Mouse (Mus musculus) layer of hippocampus, adult 2 months (tissue): ENCODE data around the gene Fam71a. TPM values are rescaled to one million over a fixed set of nuclear protein-coding genes. Genes with fewer than 3 reads are reported as not detected.

Source experiments
- DNase-seq, 2 experiments: peaks; one replicate each; pipeline ENCODE4 v3.0.0; 2022; ENCODE audit warnings: low spot score in 2 of 2
- H3K27ac ChIP-seq: fragments of 200-600 bp; 2 replicates; pipeline ENCODE4 v1.8.1; 2022
- H3K4me3 ChIP-seq: fragments of 200-600 bp; 2 replicates; pipeline ENCODE4 v1.8.1; 2022; ENCODE audit warnings: mild to moderate bottlenecking
- CTCF ChIP-seq: fragments of 200-600 bp; conservative IDR thresholded peaks from 2 replicates; pipeline ENCODE4 v1.8.1; 2022; ENCODE audit warnings: antibody characterized with exemption, mild to moderate bottlenecking, moderate library complexity
- total RNA-seq, 2 experiments: library from RNA; stranded (reverse); gene quantifications; 2 replicates each; pipeline ENCODE4 v1.2.3; 2021

Fam71a gene
- total RNA-seq, 2 experiments from 2014 or later, result not detected

DNA sequence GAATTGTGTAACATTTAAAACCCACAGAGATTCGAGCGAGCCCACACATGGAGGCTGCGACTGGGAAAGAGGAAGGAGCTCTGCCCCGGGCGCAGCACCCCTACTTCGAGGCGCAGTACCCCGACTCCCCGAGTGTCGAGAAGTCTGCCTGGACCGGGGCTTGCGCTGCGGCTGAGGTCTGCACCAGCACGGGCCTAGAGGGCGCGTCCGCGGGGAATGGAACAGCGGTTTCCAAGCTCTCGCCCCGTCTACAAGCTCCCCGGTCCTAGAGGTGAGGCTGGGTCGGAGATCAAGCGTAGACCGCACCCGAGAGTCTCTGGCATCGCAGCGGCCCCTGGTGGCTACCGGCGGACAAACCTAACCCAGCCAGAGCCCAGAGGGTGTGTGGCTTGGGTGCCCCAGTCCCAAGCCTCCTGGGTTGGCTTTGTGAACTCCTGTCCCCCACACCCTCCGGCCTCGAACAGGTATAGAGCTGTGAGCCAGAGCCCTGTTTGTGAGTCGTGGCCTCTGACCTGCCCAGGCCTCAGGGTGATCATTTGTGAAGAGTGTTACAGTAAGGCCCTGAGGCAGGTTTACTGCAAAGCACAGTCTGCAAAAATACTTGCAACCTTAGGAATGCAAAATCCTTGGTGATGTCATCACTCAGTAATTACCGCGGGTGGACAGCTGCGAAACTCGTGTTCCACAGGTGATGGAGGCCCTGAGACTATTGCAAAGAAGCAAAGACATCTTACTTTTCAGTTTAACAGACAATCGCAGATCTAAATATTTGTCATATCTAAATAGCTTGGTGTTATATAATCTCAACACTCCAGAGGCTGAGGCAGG is 38.6 kb downstream of the Fam71a start:
- peak in 1 of 2 experiments; percentile 58 for DNase-seq
- peak overlapping the region; percentile 22; the same call in 1 of the 2 replicates for H3K4me3 ChIP-seq
- peak; percentile 83 for TF ChIP-seq CTCF
- H3K27ac ChIP-seq, result peak overlapping the region; percentile 59; the same call in 1 of the 2 replicates

GRCm38 (mm10) chr1:191124288-191124687 is 40.3 kb downstream of the Fam71a start:
- no peak for DNase-seq
- no peak overlapping the region for H3K4me3 ChIP-seq
- TF ChIP-seq CTCF, result no peak
- no peak overlapping the region for H3K27ac ChIP-seq

- H3K27ac ChIP-seq, result no peak overlapping the region
- TF ChIP-seq CTCF, result no peak
- H3K4me3 ChIP-seq, result no peak overlapping the region
- DNase-seq, result no peak
Observed at GRCm38 (mm10) chr1:191123696-191124095, 40.9 kb downstream of the Fam71a start.

DNA sequence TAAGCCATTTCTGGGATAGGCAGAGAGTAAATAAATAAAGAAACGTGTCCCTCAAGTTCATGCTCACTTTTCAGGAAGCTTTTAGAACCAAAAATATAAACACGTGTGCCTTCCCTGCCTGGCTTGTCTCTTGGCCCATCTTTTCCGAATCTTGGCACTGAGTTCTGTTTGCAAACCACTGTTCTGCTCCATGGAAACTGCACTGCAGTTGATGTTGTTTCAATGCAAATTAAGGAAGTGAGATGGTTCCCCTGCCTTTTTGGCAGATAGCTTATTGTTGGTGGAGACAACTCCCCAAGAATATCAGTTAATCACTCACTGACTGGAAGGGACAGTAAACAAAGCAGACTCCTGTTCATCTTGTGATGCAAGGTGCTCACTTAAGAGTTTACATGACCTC is 41.9 kb downstream of the Fam71a start:
- no peak for DNase-seq
- TF ChIP-seq CTCF, result no peak
- H3K27ac ChIP-seq, result no peak overlapping the region
- H3K4me3 ChIP-seq, result no peak overlapping the region

GRCm38 (mm10) chr1:191115514-191116238 is 48.9 kb downstream of the Fam71a start:
- no peak for TF ChIP-seq CTCF
- Histone ChIP-seq H3K27ac (peak overlapping the region; percentile 15; the same call in 1 of the 2 replicates), H3K4me3 (no peak overlapping the region)
- DNase-seq, result no peak

GRCm38 (mm10) chr1:191114868-191115267 is 49.7 kb downstream of the Fam71a start:
- peak overlapping the region; percentile 15; the same call in 1 of the 2 replicates for H3K27ac ChIP-seq

More at GRCm38 (mm10) chr1:191114868-191115267, 49.7 kb downstream of the Fam71a start:
- H3K4me3 ChIP-seq, result no peak overlapping the region
- no peak for DNase-seq
- TF ChIP-seq CTCF, result no peak

Other genes starting within 250 kb of the Fam71a start
- gene Angel2, start 239.7 kb downstream of the Fam71a start, total RNA-seq, result 10 to 100 TPM; 53.1 to 60.0 TPM
- 1 to 10 TPM; 1.6 to 1.7 TPM for gene Vash2, start 185.5 kb downstream of the Fam71a start, total RNA-seq
- gene Flvcr1, start 138.7 kb downstream of the Fam71a start, total RNA-seq, result 10 to 100 TPM; 16.9 to 18.9 TPM
- gene Spata45, start 128.2 kb downstream of the Fam71a start, total RNA-seq, result not detected
- 10 to 100 TPM; 38.4 to 48.7 TPM for gene Tatdn3, start 101.9 kb downstream of the Fam71a start, total RNA-seq
- gene Nsl1, start 101.8 kb downstream of the Fam71a start, total RNA-seq, result 1 to 10 TPM in 1 of 2 experiments, under 1 TPM in 1; 0.87 to 1.3 TPM
- gene Batf3, start 67.0 kb downstream of the Fam71a start, total RNA-seq, result 1 to 10 TPM in 1 of 2 experiments, under 1 TPM in 1; 0.98 to 1.7 TPM
- under 1 TPM; 0.52 to 0.67 TPM for gene Atf3, start 53.2 kb upstream of the Fam71a start, total RNA-seq
- gene Nenf, start 153.4 kb upstream of the Fam71a start, total RNA-seq, result 10 to 100 TPM; 61.5 to 70.8 TPM
- 1 to 10 TPM; 8.0 to 8.7 TPM for gene Tmem206, start 161.1 kb upstream of the Fam71a start, total RNA-seq
- gene Ppp2r5a, start 238.5 kb upstream of the Fam71a start, total RNA-seq, result 10 to 100 TPM; 68.6 to 73.2 TPM